Mouse (Mus musculus) heart, embryonic 11.5 days (tissue): ENCODE measurements around the gene Sh3bgrl2. TPM values are rescaled to one million over a fixed set of nuclear protein-coding genes. Genes with fewer than 3 reads are reported as not detected.

Experiments used
- ATAC-seq: fragments of 200-750 bp; cut with Nextera tagmentation; replicated peaks from 2 replicates; pipeline ENCODE4 v1.8.0; 2017; ENCODE audit warnings: moderate library complexity; ENCODE audit not compliant: insufficient number of reproducible peaks, low FRiP score, low TSS enrichment
- H3K27ac ChIP-seq: fragments of 300-500 bp; sonication (generic); 2 replicates; pipeline ENCODE4 v1.5.1; 2014; ENCODE audit warnings: mild to moderate bottlenecking, low read depth, low read length
- H3K27me3 ChIP-seq: fragments of 300-500 bp; sonication (generic); 2 replicates; pipeline ENCODE4 v1.6.1; 2014; ENCODE audit warnings: mild to moderate bottlenecking, low read length, mixed read lengths; ENCODE audit not compliant: control insufficient read depth, insufficient read depth
- H3K36me3 ChIP-seq: fragments of 300-500 bp; sonication (generic); 2 replicates; pipeline ENCODE4 v1.6.1; 2014; ENCODE audit warnings: mild to moderate bottlenecking, low read length, moderate library complexity, mixed read lengths; ENCODE audit not compliant: control insufficient read depth, insufficient read depth
- H3K4me1 ChIP-seq: fragments of 300-500 bp; sonication (generic); 2 replicates; pipeline ENCODE4 v1.6.1; 2014; ENCODE audit warnings: low read length; ENCODE audit not compliant: control insufficient read depth, insufficient read depth
- H3K4me2 ChIP-seq: fragments of 300-500 bp; sonication (generic); 2 replicates; pipeline ENCODE4 v1.6.1; 2014; ENCODE audit warnings: mild to moderate bottlenecking, moderate library complexity
- H3K4me3 ChIP-seq: fragments of 300-500 bp; sonication (generic); 2 replicates; pipeline ENCODE4 v1.5.1; 2014; ENCODE audit warnings: low read depth, low read length
- H3K9ac ChIP-seq: fragments of 300-500 bp; sonication (generic); 2 replicates; pipeline ENCODE4 v1.6.1; 2014; ENCODE audit warnings: mild to moderate bottlenecking, low read depth, low read length, moderate library complexity
- H3K9me3 ChIP-seq: fragments of 300-500 bp; sonication (generic); replicated peaks from 2 replicates; pipeline ENCODE4 v1.6.1; 2016; ENCODE audit warnings: low read length; ENCODE audit not compliant: control insufficient read depth
- WGBS: fragments of 180-500 bp; shearing (Covaris S2); extraction: QIAGEN DNeasy Blood & Tissue Kit; methylation state at CpG from one replicate; pipeline ENCODE4 v1.1.7; 2014; ENCODE audit not compliant: insufficient replicate concordance; 5-methylcytosine and 5-hydroxymethylcytosine counted together
- polyA plus RNA-seq: library from polyadenylated mRNA; unstranded; fragments of >200 nt; fragmentation: Nextera tagmentation; extraction: Ambion mirVana; gene quantifications from 2 replicates; pipeline ENCODE4 v1.2.1, GENCODE M21; 2014

Sh3bgrl2 gene
- polyA plus RNA-seq, 1 experiment from 2014 or later: 22.4 TPM

DNA sequence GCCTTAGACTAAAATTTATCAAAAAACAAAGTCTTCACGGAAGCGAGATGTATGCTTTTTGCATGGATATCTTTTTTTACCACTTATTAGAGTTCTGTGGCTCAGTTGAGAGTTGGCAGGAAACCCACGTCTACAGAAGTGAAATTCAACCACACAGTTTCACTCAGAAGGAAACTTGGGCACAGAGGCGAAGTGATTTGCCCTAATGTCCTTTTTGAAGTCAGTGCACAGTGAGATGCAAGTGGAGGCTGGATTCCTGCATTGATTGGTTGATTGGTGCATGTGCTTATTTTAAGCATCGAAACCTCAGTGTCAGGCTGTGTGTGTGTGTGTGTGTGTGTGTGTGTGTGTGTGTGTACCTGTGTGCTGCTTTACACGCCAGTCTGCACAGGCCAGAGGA lies 3.5 kb downstream of the Sh3bgrl2 start:
- H3K9me3 ChIP-seq: no peaks in the 10 kb centered on the region
- no peak overlapping the region for H3K4me3 ChIP-seq
- no peak overlapping the region for H3K4me2 ChIP-seq
- no peaks in the 10 kb centered on the region; the same call in 1 of the 2 replicates for H3K36me3 ChIP-seq
- peaks cover 13% of the 10 kb centered on the region for H3K4me1 ChIP-seq
- H3K27me3 ChIP-seq: no peaks in the 10 kb centered on the region
- no peak overlapping the region for H3K27ac ChIP-seq
- H3K9ac ChIP-seq: no peak overlapping the region
- 80% methylated on average over 6 of the region's 6 CpGs for WGBS
- ATAC-seq: no peak

DNA sequence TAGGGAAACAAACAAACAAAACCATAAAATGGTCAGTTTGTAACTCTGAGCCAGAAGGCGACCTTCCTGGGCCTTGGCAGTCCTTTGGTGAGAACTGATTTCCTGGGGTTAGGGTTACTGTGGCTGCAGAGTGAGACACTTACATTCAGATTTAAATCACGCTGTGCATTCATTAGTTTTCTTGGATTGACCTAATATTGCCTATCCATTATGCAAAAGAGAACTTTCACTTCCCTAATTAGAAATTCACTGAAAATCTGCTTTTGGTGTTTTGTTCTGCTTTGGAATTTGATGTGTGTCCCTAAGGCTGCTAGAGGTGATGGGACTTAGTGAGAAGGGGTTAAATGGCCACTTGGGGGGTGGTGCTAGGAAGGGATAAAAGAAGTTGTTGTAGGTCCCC lies 7.5 kb downstream of the Sh3bgrl2 start:
- Histone ChIP-seq H3K4me3 (no peak overlapping the region), H3K27ac (no peak overlapping the region), H3K9me3 (no peaks in the 10 kb centered on the region), H3K36me3 (no peaks in the 10 kb centered on the region; the same call in 1 of the 2 replicates), H3K4me1 (peaks cover 28% of the 10 kb centered on the region), H3K27me3 (no peaks in the 10 kb centered on the region), H3K9ac (no peak overlapping the region), H3K4me2 (no peak overlapping the region)
- no peak for ATAC-seq
- WGBS: 72% methylated on average over 2 of the region's 2 CpGs

GRCm38 (mm10) chr9:83556236-83556635 lies 8.1 kb downstream of the Sh3bgrl2 start:
- no peak for ATAC-seq
- H3K4me3 ChIP-seq: no peak overlapping the region
- no peaks in the 10 kb centered on the region for H3K9me3 ChIP-seq
- no peak overlapping the region for H3K9ac ChIP-seq
- peaks cover 35% of the 10 kb centered on the region for H3K4me1 ChIP-seq
- H3K36me3 ChIP-seq: no peaks in the 10 kb centered on the region; the same call in 1 of the 2 replicates
- no peak overlapping the region for H3K4me2 ChIP-seq
- 24% methylated on average over 6 of the region's 6 CpGs for WGBS
- no peak overlapping the region for H3K27ac ChIP-seq
- H3K27me3 ChIP-seq: no peaks in the 10 kb centered on the region

- Histone ChIP-seq H3K4me3 (no peak overlapping the region), H3K4me1 (peaks cover 37% of the 10 kb centered on the region), H3K27me3 (no peaks in the 10 kb centered on the region), H3K36me3 (no peaks in the 10 kb centered on the region; the same call in 1 of the 2 replicates), H3K4me2 (no peak overlapping the region), H3K9ac (no peak overlapping the region), H3K27ac (peak overlapping the region; percentile 46), H3K9me3 (no peaks in the 10 kb centered on the region)
- 44% methylated on average over 10 of the region's 10 CpGs for WGBS
- ATAC-seq: peak; percentile 33; the same call in 1 of the 2 replicates
These were observed 8.9 kb downstream of the Sh3bgrl2 start for GRCm38 (mm10) chr9:83556780-83557771.

DNA sequence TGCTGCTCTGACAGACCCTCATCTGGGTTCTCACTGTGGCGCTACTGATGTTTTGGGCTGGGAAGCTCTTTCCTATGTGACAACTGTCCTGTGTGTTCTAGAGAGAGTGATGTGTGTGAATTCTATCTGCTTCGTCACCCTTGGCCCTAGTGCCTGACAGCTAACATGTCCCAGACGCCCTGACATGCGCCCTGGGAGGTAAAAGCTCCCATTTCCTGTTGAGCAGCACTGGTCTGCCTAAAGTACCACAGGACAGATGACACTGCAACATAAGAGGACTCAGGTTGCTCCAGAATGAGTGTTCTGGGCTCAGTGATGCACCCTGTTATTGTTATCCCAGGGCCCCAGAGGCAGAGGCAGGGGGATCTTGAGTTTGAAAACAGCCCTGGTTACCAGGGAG lies 12.5 kb downstream of the Sh3bgrl2 start:
- WGBS: 21% methylated on average over 4 of the region's 4 CpGs
- H3K4me1 ChIP-seq: peaks cover 55% of the 10 kb centered on the region
- H3K4me2 ChIP-seq: peak overlapping the region; percentile 41
- H3K27me3 ChIP-seq: no peaks in the 10 kb centered on the region
- H3K9me3 ChIP-seq: no peaks in the 10 kb centered on the region
- no peak overlapping the region for H3K4me3 ChIP-seq
- H3K27ac ChIP-seq: peak overlapping the region; percentile 46
- peak; percentile 58; the same call in 1 of the 2 replicates for ATAC-seq
- no peak overlapping the region for H3K9ac ChIP-seq
- no peaks in the 10 kb centered on the region for H3K36me3 ChIP-seq

DNA sequence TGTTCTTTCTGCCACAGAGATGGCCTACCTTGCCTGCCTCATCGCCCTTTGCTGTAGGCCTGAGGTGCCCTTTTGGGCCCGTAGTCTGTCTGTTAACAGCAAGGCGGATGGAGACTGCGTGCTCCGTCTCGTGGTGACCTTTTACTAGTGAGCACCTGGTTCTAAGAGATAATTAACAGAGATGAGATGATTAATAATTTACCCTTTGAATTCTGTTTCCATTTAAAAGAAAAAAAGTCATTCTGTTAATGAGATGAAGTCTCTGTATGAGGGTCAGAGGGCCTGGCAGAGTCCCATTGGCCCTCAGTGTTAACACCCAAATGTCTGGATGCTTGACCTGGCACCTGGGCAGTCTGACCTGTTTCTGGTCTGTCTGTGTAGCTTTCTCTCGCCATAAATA lies 14.8 kb downstream of the Sh3bgrl2 start:
- Histone ChIP-seq H3K4me1 (peaks cover 49% of the 10 kb centered on the region), H3K9ac (no peak overlapping the region), H3K4me2 (no peak overlapping the region), H3K36me3 (no peaks in the 10 kb centered on the region), H3K9me3 (no peaks in the 10 kb centered on the region), H3K4me3 (no peak overlapping the region), H3K27ac (no peak overlapping the region), H3K27me3 (no peaks in the 10 kb centered on the region)
- WGBS: 84% methylated on average over 7 of the region's 7 CpGs
- ATAC-seq: no peak

DNA sequence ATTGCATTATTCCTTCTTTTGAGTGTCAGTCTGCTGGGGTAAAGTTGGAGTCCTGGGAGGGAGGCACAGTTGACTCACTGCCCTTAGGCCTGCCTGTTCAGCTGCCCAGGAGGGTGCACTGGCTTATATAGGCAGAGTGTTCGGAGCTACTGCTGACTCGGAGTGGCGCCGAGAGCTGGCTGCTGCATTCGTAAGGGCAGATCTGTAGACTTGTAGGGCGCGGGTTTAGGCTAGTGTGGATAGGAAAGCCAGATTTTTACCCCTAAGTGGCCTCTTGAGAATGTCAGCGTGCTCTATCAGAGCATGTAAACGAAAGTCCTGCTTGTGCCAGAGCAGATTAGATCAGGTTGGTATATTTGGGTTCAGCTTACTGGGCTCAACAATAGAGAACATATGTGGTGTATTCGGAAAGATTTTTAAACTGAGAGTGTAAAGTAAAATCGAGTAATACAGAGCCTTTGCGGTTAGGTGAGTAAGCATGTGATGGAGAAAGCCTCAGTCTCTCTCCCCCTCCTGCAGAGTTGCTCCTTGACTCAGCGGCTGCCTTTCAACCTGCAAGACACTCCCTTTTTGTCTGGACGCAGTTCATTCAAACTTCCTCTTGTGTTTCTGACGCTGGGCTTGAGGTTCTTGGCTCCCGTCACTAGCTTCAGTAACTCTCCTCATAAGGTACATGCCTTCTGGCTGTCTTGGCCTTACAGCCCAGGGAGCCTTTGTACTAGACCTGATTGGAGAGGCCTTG lies 15.9 kb downstream of the Sh3bgrl2 start:
- H3K4me3 ChIP-seq: no peak overlapping the region
- ATAC-seq: no peak
- peak overlapping the region; percentile 29; the same call in 1 of the 2 replicates for H3K4me2 ChIP-seq
- no peaks in the 10 kb centered on the region for H3K27me3 ChIP-seq
- H3K36me3 ChIP-seq: no peaks in the 10 kb centered on the region
- no peak overlapping the region for H3K9ac ChIP-seq
- H3K9me3 ChIP-seq: no peaks in the 10 kb centered on the region
- 33% methylated on average over 16 of the region's 16 CpGs for WGBS
- peak overlapping the region; percentile 41 for H3K27ac ChIP-seq
- H3K4me1 ChIP-seq: peaks cover 49% of the 10 kb centered on the region

DNA sequence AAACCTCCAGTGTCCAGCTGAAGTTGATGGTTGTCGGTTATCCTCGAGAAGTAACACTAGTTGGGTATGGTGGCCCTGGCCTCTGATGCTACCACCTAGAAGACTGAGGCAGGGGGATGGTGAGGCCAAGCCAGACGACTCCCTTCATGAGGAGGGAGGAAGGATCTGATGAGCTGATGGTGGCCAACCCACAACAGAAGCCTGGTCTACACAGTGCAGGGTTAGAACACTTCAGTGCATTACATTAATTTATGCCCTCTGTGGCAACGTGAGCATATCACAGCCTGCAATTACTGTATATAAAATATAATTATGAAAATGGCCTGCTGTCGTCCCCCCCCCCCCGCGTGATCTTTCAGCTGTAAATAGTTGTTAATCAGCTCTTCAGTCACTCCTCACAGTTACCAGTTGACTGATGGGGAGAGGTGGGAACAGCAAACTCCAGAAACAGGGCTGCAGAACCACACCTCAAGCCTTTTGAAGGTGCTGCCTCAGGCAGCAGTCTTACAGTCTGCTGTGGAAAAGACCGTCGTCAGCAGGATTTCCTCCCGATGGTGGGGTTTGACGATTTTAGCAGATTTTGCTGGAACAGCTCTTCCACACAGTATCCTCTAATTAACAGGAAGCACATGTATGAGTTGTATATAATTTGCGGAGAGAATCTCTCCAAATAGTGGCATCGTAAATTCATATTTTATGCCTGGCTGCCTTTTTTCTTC lies 17.0 kb downstream of the Sh3bgrl2 start:
- Histone ChIP-seq H3K27me3 (no peaks in the 10 kb centered on the region), H3K4me3 (no peak overlapping the region), H3K9me3 (no peaks in the 10 kb centered on the region), H3K4me1 (peaks cover 50% of the 10 kb centered on the region), H3K9ac (no peak overlapping the region), H3K4me2 (no peak overlapping the region), H3K36me3 (no peaks in the 10 kb centered on the region), H3K27ac (no peak overlapping the region)
- 52% methylated on average over 13 of the region's 13 CpGs for WGBS
- ATAC-seq: no peak
